ENCODE assay signal across 9 mouse cellular contexts in genomic region chr2:60722514-60722913, GRCm38 (mm10). TPM values are rescaled to one million over a fixed set of nuclear protein-coding genes. Genes with fewer than 3 reads are reported as not detected.
DNase-seq lines count a peak whose midpoint lies in the region; ATAC-seq and TF ChIP-seq lines count a peak whose summit lies in the region.
"Had no signal": no experiment of that assay in that cellular context is flagged by ENCODE, and none has a peak within 500 bp of the region (broad histone marks: within the 10 kb centered on the region; RNA-seq: fewer than 3 reads in every experiment).

Gene Itgb6, minus strand, starts transcription at chr2:60722643.

- H3K9me3 ChIP-seq in forebrain, embryonic 11.5 days (ENCODE audit: control insufficient read depth, low read length) = no peaks in the 10 kb centered on the region
- no peaks in the 10 kb centered on the region for H3K9me3 ChIP-seq in forebrain, embryonic 10.5 days
- H3K9me3 ChIP-seq in heart, embryonic 10.5 days = no peaks in the 10 kb centered on the region
- H3K9me3 ChIP-seq: embryonic facial prominence, embryonic 13.5 days had no signal

- WGBS in forebrain, embryonic 11.5 days = 67% methylated on average over 14 of the region's 14 CpGs
- 82% methylated on average over 14 of the region's 14 CpGs for WGBS in forebrain, embryonic 10.5 days
- WGBS in heart, embryonic 10.5 days = 69% methylated on average over 14 of the region's 14 CpGs

- no peak for TF ChIP-seq CTCF in embryonic fibroblast, embryonic 13.5 days (IDR thresholded peaks at IDR 0.05; ENCODE audit: borderline replicate concordance, insufficient read depth, low read length)

- no peak within 1 kb of the TSS for H3K4me2 ChIP-seq in forebrain, embryonic 11.5 days (ENCODE audit: low read depth, low read length, severe bottlenecking)
- H3K4me2 ChIP-seq: embryonic facial prominence, embryonic 13.5 days had no signal

- no peak within 1 kb of the TSS for H3K4me3 ChIP-seq in forebrain, embryonic 11.5 days (ENCODE audit: low read depth, low read length)
- H3K4me3 ChIP-seq in forebrain, embryonic 10.5 days = no peak within 1 kb of the TSS
- no peak within 1 kb of the TSS for H3K4me3 ChIP-seq in embryonic fibroblast, embryonic 13.5 days (ENCODE audit: insufficient read depth, low read length)
- H3K4me3 ChIP-seq in heart, embryonic 10.5 days = no peak within 1 kb of the TSS
- H3K4me3 ChIP-seq: embryonic facial prominence, embryonic 13.5 days had no signal

- no peak within 1 kb of the TSS for H3K9ac ChIP-seq in forebrain, embryonic 11.5 days (ENCODE audit: low read length)
- H3K9ac ChIP-seq: embryonic facial prominence, embryonic 13.5 days had no signal

- no peaks in the 10 kb centered on the region for H3K36me3 ChIP-seq in forebrain, embryonic 11.5 days (ENCODE audit: control insufficient read depth, insufficient read depth, low read length)
- no peaks in the 10 kb centered on the region for H3K36me3 ChIP-seq in forebrain, embryonic 10.5 days (replicated peaks)
- H3K36me3 ChIP-seq in heart, embryonic 10.5 days = no peaks in the 10 kb centered on the region
- H3K36me3 ChIP-seq: embryonic facial prominence, embryonic 13.5 days had no signal

- ATAC-seq in forebrain, embryonic 11.5 days (replicated peaks; ENCODE audit: low FRiP score) = 0 out of 2 replicates have a peak, but pooled peaks have one; percentile 30

- H3K27ac ChIP-seq in forebrain, embryonic 11.5 days (ENCODE audit: low read depth, low read length) = no peak within 1 kb of the TSS
- H3K27ac ChIP-seq in forebrain, embryonic 10.5 days = no peak within 1 kb of the TSS
- H3K27ac ChIP-seq in embryonic fibroblast, embryonic 13.5 days (ENCODE audit: insufficient read depth, low read length) = peak within 1 kb of the TSS; percentile 14; the same call in 1 of the 2 replicates
- peak within 1 kb of the TSS; percentile 76; the same call in 1 of the 2 replicates for H3K27ac ChIP-seq in heart, embryonic 10.5 days
- H3K27ac ChIP-seq: embryonic facial prominence, embryonic 13.5 days had no signal

- no peak for DNase-seq in forebrain, embryonic 11.5 days (ENCODE audit: low spot score)
- DNase-seq in forebrain, embryonic 10.5 days (ENCODE audit: extremely low spot score, low spot score) = no peak
- no peak for DNase-seq in heart, embryonic 10.5 days (ENCODE audit: low spot score)
- DNase-seq in left cerebral cortex, adult 11 months (ENCODE audit: low spot score) = peak; percentile 45
- DNase-seq in right cerebral cortex, postnatal 4 days = peak; percentile 51
- no peak for DNase-seq in spleen, adult 12 weeks (ENCODE audit: low spot score)
- no peak for DNase-seq in kidney, adult 18-20 months

- H3K4me1 ChIP-seq in forebrain, embryonic 11.5 days (replicated peaks; ENCODE audit: control insufficient read depth, insufficient read depth, low read length) = no peaks in the 10 kb centered on the region; the same call in 1 of the 2 replicates
- H3K4me1 ChIP-seq in forebrain, embryonic 10.5 days = peaks cover 6% of the 10 kb centered on the region; the same call in 1 of the 2 replicates
- no peaks in the 10 kb centered on the region for H3K4me1 ChIP-seq in embryonic fibroblast, embryonic 13.5 days (ENCODE audit: control insufficient read depth, insufficient read depth, low read length)
- H3K4me1 ChIP-seq in heart, embryonic 10.5 days = peaks cover 23% of the 10 kb centered on the region; the same call in 1 of the 2 replicates

- TF ChIP-seq POLR2A in embryonic fibroblast, embryonic 13.5 days (IDR thresholded peaks at IDR 0.05; ENCODE audit: low read depth, low read length) = no peak

- H3K27me3 ChIP-seq in forebrain, embryonic 11.5 days (ENCODE audit: control insufficient read depth, insufficient read depth, low read length) = peaks cover 8% of the 10 kb centered on the region
- peaks cover 59% of the 10 kb centered on the region for H3K27me3 ChIP-seq in forebrain, embryonic 10.5 days (ENCODE audit: poor library complexity, severe bottlenecking)
- H3K27me3 ChIP-seq in heart, embryonic 10.5 days (ENCODE audit: insufficient read depth, poor library complexity, severe bottlenecking) = no peaks in the 10 kb centered on the region
- H3K27me3 ChIP-seq: embryonic facial prominence, embryonic 13.5 days had no signal

RNA-seq across cellular contexts. Expression of gene Itgb6, which starts in this region (rescaled TPM):
- polyA plus RNA-seq in forebrain, embryonic 11.5 days (2014; fragmentation: Nextera tagmentation; extraction: Ambion mirVana) = 0.52 and 0.75 TPM in 2 replicates
- polyA plus RNA-seq in forebrain, embryonic 10.5 days (2016; fragmentation: Nextera tagmentation; extraction: Ambion mirVana) = 0.33 and 1.3 TPM in 2 replicates
- polyA plus RNA-seq in embryonic fibroblast, embryonic 13.5 days (2011; ENCODE audit: insufficient read length, low read depth, missing spikeins) = not detected in 2 replicates
- 0.34 and 0.46 TPM in 2 replicates for polyA plus RNA-seq in heart, embryonic 10.5 days (2016; fragmentation: Nextera tagmentation; extraction: Ambion mirVana)

Comparison
In these comparisons a context has a peak if more than half of its experiments do, and no peak if none do; other contexts are left out.
1. Peak in ATAC-seq in forebrain, embryonic 11.5 days; RNA of the gene not detected or under 1 TPM.
2. DNase-seq: peak in left cerebral cortex, adult 11 months (single experiment) and right cerebral cortex, postnatal 4 days (single experiment); none in forebrain, embryonic 11.5 days (single experiment), forebrain, embryonic 10.5 days (single experiment), heart, embryonic 10.5 days (single experiment), spleen, adult 12 weeks (single experiment) and kidney, adult 18-20 months (single experiment).
3. H3K27ac ChIP-seq: peak in embryonic fibroblast, embryonic 13.5 days (single experiment) and heart, embryonic 10.5 days (single experiment); none in forebrain, embryonic 11.5 days (single experiment) and forebrain, embryonic 10.5 days (single experiment).